Mouse (Mus musculus): ENCODE measurements around the gene Cfap44.

DNA sequence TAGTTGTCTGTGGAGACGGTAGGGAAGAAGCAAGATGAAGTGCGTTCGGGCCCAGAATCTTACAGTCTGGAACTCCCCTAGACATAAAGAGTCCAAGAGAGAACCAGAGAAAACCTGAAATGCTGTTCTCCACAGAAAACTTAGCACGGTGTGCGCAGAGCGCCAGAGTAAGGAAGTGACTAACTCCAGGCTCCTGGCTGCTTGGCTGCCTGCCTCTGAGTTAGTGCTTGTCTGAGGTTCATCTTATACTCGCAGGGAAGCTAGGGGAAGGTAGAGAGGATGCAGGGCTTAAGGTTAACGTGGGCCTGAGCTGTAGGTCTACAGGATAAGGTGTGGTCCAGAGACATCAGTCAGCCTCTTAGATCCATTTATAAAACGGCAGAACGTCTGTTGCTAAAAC is 107.2 kb downstream of the Cfap44 start:
- TF ChIP-seq POLR2A (IDR thresholded peaks at IDR 0.05; ENCODE audit: borderline replicate concordance, control insufficient read depth, low read depth, low read length) (no peak), CTCF (IDR thresholded peaks at IDR 0.05; ENCODE audit: control insufficient read depth, insufficient read depth, low read length) (no peak)
